Mouse (Mus musculus): ENCODE results near the gene Sh3gl3. TPM values are rescaled to one million over a fixed set of nuclear protein-coding genes. Genes with fewer than 3 reads are reported as not detected.

Gene Sh3gl3
- polyA plus RNA-seq, 1 experiment = 37.9 TPM

- TF ChIP-seq POLR2A (IDR thresholded peaks at IDR 0.05; ENCODE audit: borderline replicate concordance, extremely low read depth, insufficient read depth, insufficient read length, poor library complexity, severe bottlenecking) (no peak), CTCF (IDR thresholded peaks at IDR 0.05; ENCODE audit: borderline replicate concordance, extremely low read depth, insufficient read depth, insufficient read length) (no peak)
- DNase-seq (ENCODE audit: low read depth) = no peak
Observed at GRCm38 (mm10) chr7:82294611-82295010, 121.0 kb downstream of the Sh3gl3 start.

GRCm38 (mm10) chr7:82308398-82308797, 134.8 kb downstream of the Sh3gl3 start:
- peak; percentile 85 for DNase-seq (ENCODE audit: low read depth)
- TF ChIP-seq POLR2A (IDR thresholded peaks at IDR 0.05; ENCODE audit: borderline replicate concordance, extremely low read depth, insufficient read depth, insufficient read length, poor library complexity, severe bottlenecking) (no peak), CTCF (IDR thresholded peaks at IDR 0.05; ENCODE audit: borderline replicate concordance, extremely low read depth, insufficient read depth, insufficient read length) (no peak)

GRCm38 (mm10) chr7:82318515-82318914, 144.9 kb downstream of the Sh3gl3 start:
- peak; percentile 5 for DNase-seq (ENCODE audit: low read depth)
- no peak for TF ChIP-seq POLR2A (IDR thresholded peaks at IDR 0.05; ENCODE audit: borderline replicate concordance, extremely low read depth, insufficient read depth, insufficient read length, poor library complexity, severe bottlenecking)
- TF ChIP-seq CTCF (IDR thresholded peaks at IDR 0.05; ENCODE audit: borderline replicate concordance, extremely low read depth, insufficient read depth, insufficient read length) = no peak

GRCm38 (mm10) chr7:82326616-82327015, 153.0 kb downstream of the Sh3gl3 start:
- no peak for DNase-seq (ENCODE audit: low read depth)
- no peak for TF ChIP-seq POLR2A (IDR thresholded peaks at IDR 0.05; ENCODE audit: borderline replicate concordance, extremely low read depth, insufficient read depth, insufficient read length, poor library complexity, severe bottlenecking)
- no peak for TF ChIP-seq CTCF (IDR thresholded peaks at IDR 0.05; ENCODE audit: borderline replicate concordance, extremely low read depth, insufficient read depth, insufficient read length)

- TF ChIP-seq CTCF (IDR thresholded peaks at IDR 0.05; ENCODE audit: borderline replicate concordance, extremely low read depth, insufficient read depth, insufficient read length) (no peak), POLR2A (IDR thresholded peaks at IDR 0.05; ENCODE audit: borderline replicate concordance, extremely low read depth, insufficient read depth, insufficient read length, poor library complexity, severe bottlenecking) (no peak)
- DNase-seq (ENCODE audit: low read depth) = peak; percentile 15
Observed at GRCm38 (mm10) chr7:82327201-82327600, 153.6 kb downstream of the Sh3gl3 start.

- TF ChIP-seq POLR2A (IDR thresholded peaks at IDR 0.05; ENCODE audit: borderline replicate concordance, extremely low read depth, insufficient read depth, insufficient read length, poor library complexity, severe bottlenecking) = no peak
- no peak for TF ChIP-seq CTCF (IDR thresholded peaks at IDR 0.05; ENCODE audit: borderline replicate concordance, extremely low read depth, insufficient read depth, insufficient read length)
- peak; percentile 16 for DNase-seq (ENCODE audit: low read depth)
Observed at GRCm38 (mm10) chr7:82327881-82328280, 154.2 kb downstream of the Sh3gl3 start.

GRCm38 (mm10) chr7:82329831-82330230, 156.2 kb downstream of the Sh3gl3 start:
- no peak for DNase-seq (ENCODE audit: low read depth)
- TF ChIP-seq POLR2A (IDR thresholded peaks at IDR 0.05; ENCODE audit: borderline replicate concordance, extremely low read depth, insufficient read depth, insufficient read length, poor library complexity, severe bottlenecking) (no peak), CTCF (IDR thresholded peaks at IDR 0.05; ENCODE audit: borderline replicate concordance, extremely low read depth, insufficient read depth, insufficient read length) (no peak)

- no peak for DNase-seq (ENCODE audit: low read depth)
- TF ChIP-seq CTCF (IDR thresholded peaks at IDR 0.05; ENCODE audit: borderline replicate concordance, extremely low read depth, insufficient read depth, insufficient read length) (no peak), POLR2A (IDR thresholded peaks at IDR 0.05; ENCODE audit: borderline replicate concordance, extremely low read depth, insufficient read depth, insufficient read length, poor library complexity, severe bottlenecking) (no peak)
Observed at GRCm38 (mm10) chr7:82330860-82331259, 157.2 kb downstream of the Sh3gl3 start.

- peak; percentile 83 for DNase-seq (ENCODE audit: low read depth)
- TF ChIP-seq CTCF (IDR thresholded peaks at IDR 0.05; ENCODE audit: borderline replicate concordance, extremely low read depth, insufficient read depth, insufficient read length) (no peak), POLR2A (IDR thresholded peaks at IDR 0.05; ENCODE audit: borderline replicate concordance, extremely low read depth, insufficient read depth, insufficient read length, poor library complexity, severe bottlenecking) (no peak)
Observed at GRCm38 (mm10) chr7:82334000-82334399, 160.4 kb downstream of the Sh3gl3 start.

- DNase-seq (ENCODE audit: low read depth) = peak; percentile 68
- TF ChIP-seq CTCF (IDR thresholded peaks at IDR 0.05; ENCODE audit: borderline replicate concordance, extremely low read depth, insufficient read depth, insufficient read length) (no peak), POLR2A (IDR thresholded peaks at IDR 0.05; ENCODE audit: borderline replicate concordance, extremely low read depth, insufficient read depth, insufficient read length, poor library complexity, severe bottlenecking) (no peak)
Observed at GRCm38 (mm10) chr7:82335211-82336121, 161.8 kb downstream of the Sh3gl3 start, which contains the start of gene Adamtsl3. TSS of gene Adamtsl3 (plus strand) at chr7:82335694.

- peak; percentile 39 for DNase-seq (ENCODE audit: low read depth)
- no peak for TF ChIP-seq POLR2A (IDR thresholded peaks at IDR 0.05; ENCODE audit: borderline replicate concordance, extremely low read depth, insufficient read depth, insufficient read length, poor library complexity, severe bottlenecking)
- no peak for TF ChIP-seq CTCF (IDR thresholded peaks at IDR 0.05; ENCODE audit: borderline replicate concordance, extremely low read depth, insufficient read depth, insufficient read length)
Observed at GRCm38 (mm10) chr7:82336132-82336531, 162.5 kb downstream of the Sh3gl3 start.

GRCm38 (mm10) chr7:82338121-82338520, 164.5 kb downstream of the Sh3gl3 start:
- TF ChIP-seq POLR2A (IDR thresholded peaks at IDR 0.05; ENCODE audit: borderline replicate concordance, extremely low read depth, insufficient read depth, insufficient read length, poor library complexity, severe bottlenecking) (no peak), CTCF (IDR thresholded peaks at IDR 0.05; ENCODE audit: borderline replicate concordance, extremely low read depth, insufficient read depth, insufficient read length) (no peak)
- no peak for DNase-seq (ENCODE audit: low read depth)

All from brain, embryonic 14.5 days (tissue).